In the genomic region with DNA sequence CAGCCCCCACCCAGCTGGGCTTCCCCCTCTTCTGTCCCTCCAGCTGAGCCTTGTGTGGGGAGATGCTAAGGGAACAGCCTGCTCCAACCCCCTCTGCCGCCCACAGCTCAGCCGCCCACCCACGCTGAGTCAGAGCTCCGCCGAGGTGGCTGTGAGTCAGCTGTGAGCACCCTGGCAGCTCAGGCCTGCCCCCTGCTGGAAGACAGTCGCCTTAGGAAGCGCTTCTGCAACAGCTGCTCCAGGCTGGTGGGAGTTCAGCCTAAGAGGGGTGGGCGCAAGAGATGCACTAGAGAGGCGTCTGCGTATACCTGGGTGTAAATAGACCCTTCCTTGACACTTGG, we compare ENCODE assay signal across 8 mouse cellular contexts. TPM values are rescaled to one million over a fixed set of nuclear protein-coding genes. Genes with fewer than 3 reads are reported as not detected.
DNase-seq lines count a peak whose midpoint lies in the region; ATAC-seq lines count a peak whose summit lies in the region.

No protein-coding gene starts in this region.

- H3K4me3 ChIP-seq in embryonic facial prominence, embryonic 15.5 days (replicated peaks), result no peak overlapping the region
- H3K4me3 ChIP-seq in heart, embryonic 10.5 days, result 0 out of 2 replicates have a peak overlapping the region, but pooled peaks have one; percentile 16
- no peak overlapping the region for H3K4me3 ChIP-seq in kidney, embryonic 14.5 days (ENCODE audit: low read length)
- no peak overlapping the region for H3K4me3 ChIP-seq in limb, embryonic 15.5 days

- peak; percentile 77 for ATAC-seq in embryonic facial prominence, embryonic 15.5 days (ENCODE audit: insufficient number of reproducible peaks, low FRiP score, low TSS enrichment, low read depth)
- ATAC-seq in kidney, embryonic 14.5 days (ENCODE audit: low FRiP score, low TSS enrichment), result peak; percentile 82
- peak; percentile 65 for ATAC-seq in limb, embryonic 15.5 days (ENCODE audit: insufficient number of reproducible peaks, low FRiP score, low TSS enrichment, low read depth)

- no peak overlapping the region for H3K9ac ChIP-seq in embryonic facial prominence, embryonic 15.5 days
- no peak overlapping the region for H3K9ac ChIP-seq in kidney, embryonic 14.5 days (ENCODE audit: low read depth, low read length)
- H3K9ac ChIP-seq in limb, embryonic 15.5 days, result no peak overlapping the region

- peaks cover 42% of the 10 kb centered on the region for H3K4me1 ChIP-seq in embryonic facial prominence, embryonic 15.5 days
- H3K4me1 ChIP-seq in heart, embryonic 10.5 days, result peaks cover 36% of the 10 kb centered on the region
- H3K4me1 ChIP-seq in kidney, embryonic 14.5 days (ENCODE audit: control insufficient read depth, insufficient read depth, low read length), result peaks cover 23% of the 10 kb centered on the region
- peaks cover 32% of the 10 kb centered on the region for H3K4me1 ChIP-seq in limb, embryonic 15.5 days

- no peaks in the 10 kb centered on the region for H3K27me3 ChIP-seq in embryonic facial prominence, embryonic 15.5 days
- H3K27me3 ChIP-seq in heart, embryonic 10.5 days (ENCODE audit: insufficient read depth, poor library complexity, severe bottlenecking), result no peaks in the 10 kb centered on the region
- no peaks in the 10 kb centered on the region for H3K27me3 ChIP-seq in kidney, embryonic 14.5 days (ENCODE audit: control insufficient read depth, insufficient read depth, low read length)
- no peaks in the 10 kb centered on the region for H3K27me3 ChIP-seq in limb, embryonic 15.5 days
- no peaks in the 10 kb centered on the region for H3K27me3 ChIP-seq in splenic B cell, adult 2 months (ENCODE audit: control insufficient read depth, insufficient read depth, low read length, poor library complexity, severe bottlenecking)

- WGBS in embryonic facial prominence, embryonic 15.5 days, result 8% methylated on average over 10 of the region's 10 CpGs
- 16% methylated on average over 10 of the region's 10 CpGs for WGBS in heart, embryonic 10.5 days
- WGBS in kidney, embryonic 14.5 days, result 8% methylated on average over 10 of the region's 10 CpGs
- WGBS in limb, embryonic 15.5 days, result 11% methylated on average over 10 of the region's 10 CpGs

- peak overlapping the region; percentile 24; the same call in 1 of the 2 replicates for H3K4me2 ChIP-seq in embryonic facial prominence, embryonic 15.5 days (replicated peaks)
- peak overlapping the region; percentile 21; the same call in 1 of the 2 replicates for H3K4me2 ChIP-seq in kidney, embryonic 14.5 days (replicated peaks; ENCODE audit: low read depth, low read length)
- H3K4me2 ChIP-seq in limb, embryonic 15.5 days, result peak overlapping the region; percentile 21; the same call in 1 of the 2 replicates

- no peaks in the 10 kb centered on the region for H3K9me3 ChIP-seq in embryonic facial prominence, embryonic 15.5 days (replicated peaks)
- no peaks in the 10 kb centered on the region for H3K9me3 ChIP-seq in heart, embryonic 10.5 days
- no peaks in the 10 kb centered on the region for H3K9me3 ChIP-seq in kidney, embryonic 14.5 days (ENCODE audit: control insufficient read depth, low read length)
- H3K9me3 ChIP-seq in limb, embryonic 15.5 days, result no peaks in the 10 kb centered on the region

- peak overlapping the region; percentile 24; the same call in 1 of the 2 replicates for H3K27ac ChIP-seq in embryonic facial prominence, embryonic 15.5 days (replicated peaks)
- 0 out of 2 replicates have a peak overlapping the region, but pooled peaks have one; percentile 65 for H3K27ac ChIP-seq in heart, embryonic 10.5 days
- H3K27ac ChIP-seq in kidney, embryonic 14.5 days (ENCODE audit: low read depth, low read length), result no peak overlapping the region; the same call in 1 of the 2 replicates
- peak overlapping the region; percentile 34 for H3K27ac ChIP-seq in limb, embryonic 15.5 days

- DNase-seq in 416B (ENCODE audit: low read depth), result peak; percentile 86
- DNase-seq in adrenal gland, postnatal 36 days, result peak; percentile 94 to 97
- peak; percentile 93 for DNase-seq in heart, embryonic 10.5 days (ENCODE audit: low spot score)
- peak; percentile 89 for DNase-seq in naive thymus-derived CD4-positive, alpha-beta T cell, adult 2 months (ENCODE audit: low read depth)
- DNase-seq in splenic B cell, adult 2 months (ENCODE audit: low read depth, low spot score), result peak; percentile 90

- H3K36me3 ChIP-seq in embryonic facial prominence, embryonic 15.5 days, result peaks cover 38% of the 10 kb centered on the region
- peaks cover 23% of the 10 kb centered on the region; the same call in 1 of the 2 replicates for H3K36me3 ChIP-seq in heart, embryonic 10.5 days
- H3K36me3 ChIP-seq in kidney, embryonic 14.5 days (ENCODE audit: control insufficient read depth, insufficient read depth, low read length), result peaks cover 19% of the 10 kb centered on the region
- peaks cover 41% of the 10 kb centered on the region for H3K36me3 ChIP-seq in limb, embryonic 15.5 days
- H3K36me3 ChIP-seq in splenic B cell, adult 2 months (ENCODE audit: control insufficient read depth, insufficient read depth, low read length, poor library complexity, severe bottlenecking), result no peaks in the 10 kb centered on the region

RNA-seq across cellular contexts. Expression of a gene that starts 48.7 kb away (rescaled TPM):
- total RNA-seq in adrenal gland, postnatal 36 days (2021), result 10 to 100 TPM; 11.3 to 24.0 TPM
- polyA plus RNA-seq in embryonic facial prominence, embryonic 15.5 days (2015; fragmentation: Nextera tagmentation; extraction: Ambion mirVana), result 36.8 and 42.0 TPM in 2 replicates
- 11.6 and 13.1 TPM in 2 replicates for polyA plus RNA-seq in heart, embryonic 10.5 days (2016; fragmentation: Nextera tagmentation; extraction: Ambion mirVana)
- 15.7 and 18.2 TPM in 2 replicates for polyA plus RNA-seq in kidney, embryonic 14.5 days (2014; fragmentation: Nextera tagmentation; extraction: Ambion mirVana)
- 40.2 and 41.9 TPM in 2 replicates for polyA plus RNA-seq in limb, embryonic 15.5 days (2015; fragmentation: Nextera tagmentation; extraction: Ambion mirVana)

RNA-seq across cellular contexts. Expression of a gene that starts 55.7 kb away (rescaled TPM):
- total RNA-seq in adrenal gland, postnatal 36 days (2021), result 10 to 100 TPM in 1 of 2 experiments, 1 to 10 TPM in 1; 9.2 to 13.2 TPM
- 7.5 and 7.8 TPM in 2 replicates for polyA plus RNA-seq in embryonic facial prominence, embryonic 15.5 days (2015; fragmentation: Nextera tagmentation; extraction: Ambion mirVana)
- polyA plus RNA-seq in heart, embryonic 10.5 days (2016; fragmentation: Nextera tagmentation; extraction: Ambion mirVana), result 0.51 and 0.58 TPM in 2 replicates
- polyA plus RNA-seq in kidney, embryonic 14.5 days (2014; fragmentation: Nextera tagmentation; extraction: Ambion mirVana), result 1.3 and 1.9 TPM in 2 replicates
- 6.1 and 7.1 TPM in 2 replicates for polyA plus RNA-seq in limb, embryonic 15.5 days (2015; fragmentation: Nextera tagmentation; extraction: Ambion mirVana)
